Mouse (Mus musculus) retina, adult 2 months (tissue): ENCODE results near the gene Cd99l2.

Experiments used
- DNase-seq: peaks from one replicate; pipeline ENCODE4 v3.0.0-alpha.2; 2012; ENCODE audit warnings: low read depth, low spot score

Cd99l2 gene

DNA sequence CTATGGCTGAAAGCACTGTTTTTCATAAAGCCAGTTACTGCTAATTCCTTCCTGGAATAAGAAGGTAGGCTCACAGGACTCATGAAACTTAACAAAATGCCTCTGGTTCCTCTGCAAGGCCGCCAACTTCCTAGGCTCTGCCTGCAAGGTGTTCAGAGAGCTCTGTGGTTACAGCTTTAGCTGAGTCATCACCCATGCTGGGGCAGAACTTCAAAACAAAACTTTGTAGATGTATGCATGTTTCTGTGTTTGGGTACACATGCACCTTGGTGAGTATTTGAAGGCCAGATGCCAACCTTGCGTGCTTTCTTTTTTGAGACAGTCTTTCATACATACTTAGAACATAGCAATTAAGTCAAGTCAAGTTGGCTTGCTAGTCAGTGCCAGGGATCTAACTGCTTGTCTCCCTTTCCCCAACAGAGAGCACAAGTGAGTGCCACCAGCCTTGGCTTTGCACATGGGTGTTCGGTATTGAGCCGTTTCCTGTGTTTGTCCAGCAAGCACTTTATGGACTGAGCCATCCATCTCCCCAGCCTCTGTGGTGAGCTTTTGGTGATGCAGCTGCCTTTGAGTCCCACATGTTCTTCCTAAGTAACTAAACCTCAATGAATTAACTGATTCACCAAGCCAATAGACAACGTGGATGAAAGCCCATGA lies 23.9 kb downstream of the Cd99l2 start:
- no peak for DNase-seq

DNA sequence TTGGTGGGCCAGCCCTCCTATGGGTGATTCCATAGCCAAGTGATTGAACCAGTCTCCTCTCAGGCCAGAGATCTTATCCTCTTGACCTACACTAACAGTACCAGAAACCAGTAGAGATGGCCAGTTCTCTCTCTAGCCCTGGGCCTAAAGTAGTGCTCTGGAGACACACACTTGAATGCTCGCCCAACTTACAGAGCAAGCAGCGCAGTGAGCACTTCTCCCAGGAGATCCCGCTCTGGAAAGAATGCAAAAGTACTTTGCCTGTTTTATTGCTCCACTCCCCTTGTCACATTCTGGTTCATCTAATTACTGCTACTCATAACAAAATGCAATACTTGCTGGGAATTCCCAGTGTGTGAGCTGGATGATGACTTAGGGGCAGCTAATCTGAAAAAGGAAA lies 25.2 kb downstream of the Cd99l2 start:
- DNase-seq = no peak

DNA sequence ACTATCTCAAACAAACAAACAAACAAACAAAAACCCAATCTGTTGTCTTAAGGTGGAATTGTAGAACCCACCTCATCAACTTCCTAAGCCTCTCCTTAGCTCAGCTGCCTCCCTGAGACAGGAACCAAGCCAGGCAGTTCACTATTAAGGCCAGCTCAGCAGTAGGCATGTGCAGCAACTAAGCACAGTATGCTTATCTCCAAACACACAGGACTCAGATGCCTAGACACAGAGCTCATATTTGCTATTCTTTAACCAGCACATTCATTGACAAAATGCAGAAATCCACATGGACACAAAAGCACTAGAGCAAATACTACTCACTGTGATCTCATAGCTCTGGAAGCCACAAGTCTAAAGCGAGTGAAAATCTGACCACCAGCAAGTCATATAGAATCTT lies 27.2 kb downstream of the Cd99l2 start:
- no peak for DNase-seq

DNA sequence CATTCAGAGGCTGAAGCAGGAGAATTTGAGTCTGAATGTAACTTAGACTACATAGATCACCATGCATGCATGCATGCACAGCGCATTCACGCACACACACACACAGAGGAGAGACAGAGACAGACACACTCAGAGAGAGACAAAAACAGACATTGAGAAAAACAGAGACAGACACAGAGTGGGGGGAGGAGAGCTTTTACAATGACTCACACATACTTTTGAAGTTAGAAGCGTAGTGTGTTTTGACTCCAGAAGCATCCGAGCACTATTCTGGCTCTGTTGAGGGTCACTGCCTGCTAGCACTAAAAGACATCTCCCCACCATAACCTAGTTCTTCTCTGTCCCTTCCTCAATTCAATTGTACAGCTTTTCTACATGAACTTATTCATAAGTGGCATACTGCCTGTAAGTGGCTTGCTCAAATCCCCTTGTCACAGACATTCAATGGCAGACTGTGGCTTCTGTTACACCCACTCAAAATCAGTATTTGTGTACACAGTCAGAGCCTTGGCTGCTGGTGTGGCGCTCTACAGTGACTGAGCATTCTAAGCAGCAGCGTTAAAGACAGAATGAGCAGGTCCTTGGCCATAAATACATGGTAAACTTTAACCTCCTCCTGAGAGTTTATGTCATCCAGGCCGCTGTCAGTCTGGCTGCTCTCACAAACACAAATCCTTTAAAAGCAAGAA lies 28.4 kb downstream of the Cd99l2 start:
- DNase-seq = no peak

DNA sequence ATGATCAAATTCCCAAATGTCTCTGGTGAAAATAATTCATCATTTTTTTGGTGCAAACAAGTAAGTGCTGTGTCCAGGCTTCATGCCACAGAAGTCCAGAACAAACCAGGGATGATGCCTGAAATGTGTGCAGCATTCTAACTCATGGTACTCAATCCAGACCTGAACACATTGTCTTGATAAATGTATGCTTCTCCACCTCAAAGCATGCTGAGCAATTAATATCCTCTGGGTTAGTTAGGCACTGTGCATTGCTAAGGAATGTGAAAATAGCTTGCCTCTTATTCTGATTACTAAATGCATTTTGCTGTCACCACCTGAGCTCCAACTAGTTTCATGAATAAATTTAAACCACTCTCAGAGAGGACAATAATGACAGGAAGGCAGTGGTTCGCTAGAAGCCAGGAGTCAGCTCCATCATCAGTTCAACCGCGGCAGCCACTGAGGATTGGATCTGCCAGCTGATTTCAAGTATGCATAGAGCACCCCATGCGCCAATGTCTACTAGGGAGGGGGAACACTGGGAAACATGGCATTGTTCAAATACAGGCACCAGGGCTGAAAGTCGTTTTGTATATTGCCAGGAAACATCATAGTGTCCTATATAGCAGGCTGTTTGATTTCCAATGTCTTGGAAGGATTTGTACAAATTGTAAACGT lies 36.4 kb downstream of the Cd99l2 start:
- no peak for DNase-seq

DNA sequence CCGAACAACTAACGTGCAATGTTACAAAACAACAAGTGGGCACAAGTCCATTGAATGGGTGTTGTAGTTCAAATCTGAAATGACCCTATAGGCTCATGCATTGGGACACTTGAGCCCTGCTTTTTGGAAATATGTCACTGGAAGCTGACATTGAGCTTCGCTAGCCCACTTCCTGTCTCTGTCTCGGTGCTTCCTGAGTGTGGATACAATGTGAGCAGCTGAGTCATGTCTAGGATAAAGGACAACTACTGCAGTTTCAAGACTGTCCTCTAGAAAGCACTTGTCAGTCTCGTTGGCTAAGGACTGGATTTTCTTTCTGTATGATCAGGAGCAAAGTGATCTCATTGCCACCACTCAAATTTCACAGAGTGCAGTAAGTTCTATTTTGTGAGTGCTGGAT lies 49.7 kb downstream of the Cd99l2 start:
- no peak for DNase-seq

DNA sequence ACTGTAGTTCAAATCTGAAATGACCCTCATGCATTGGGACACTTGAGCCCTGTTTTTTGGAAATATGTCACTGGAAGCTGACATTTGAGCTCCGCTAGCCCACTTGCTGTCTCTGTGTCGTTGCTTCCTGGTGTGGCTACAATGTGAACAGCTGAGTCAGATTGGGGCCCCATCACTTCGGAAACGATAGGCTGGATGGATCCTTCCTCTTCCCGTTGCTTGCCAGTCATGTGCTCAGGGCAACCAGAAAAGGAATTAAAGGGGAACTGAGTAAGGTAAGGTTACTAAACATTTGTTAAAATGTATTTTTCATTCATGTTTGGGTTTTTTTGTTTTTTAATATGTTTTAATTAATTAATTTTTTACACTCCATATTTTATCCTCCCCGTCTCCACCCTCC lies 53.2 kb downstream of the Cd99l2 start:
- no peak for DNase-seq

DNA sequence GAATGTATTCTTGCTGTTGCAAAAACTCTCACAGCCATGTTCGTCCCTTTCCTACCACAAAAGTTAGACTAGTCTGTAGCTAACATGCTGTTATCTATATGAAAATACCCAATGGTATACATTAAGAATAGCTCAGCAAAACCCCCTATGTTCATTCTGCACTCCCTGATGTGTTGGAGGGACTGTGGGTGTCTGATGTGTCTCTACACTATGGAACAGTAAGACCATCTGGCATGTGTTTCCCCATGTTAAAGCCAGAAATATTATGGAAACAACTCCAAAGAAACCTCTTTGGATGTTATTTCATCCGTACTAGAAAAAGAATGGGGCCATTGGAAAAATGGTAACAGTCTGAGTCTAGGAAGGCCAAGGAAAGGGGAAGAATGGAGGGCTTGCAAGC lies 57.1 kb downstream of the Cd99l2 start:
- no peak for DNase-seq

DNA sequence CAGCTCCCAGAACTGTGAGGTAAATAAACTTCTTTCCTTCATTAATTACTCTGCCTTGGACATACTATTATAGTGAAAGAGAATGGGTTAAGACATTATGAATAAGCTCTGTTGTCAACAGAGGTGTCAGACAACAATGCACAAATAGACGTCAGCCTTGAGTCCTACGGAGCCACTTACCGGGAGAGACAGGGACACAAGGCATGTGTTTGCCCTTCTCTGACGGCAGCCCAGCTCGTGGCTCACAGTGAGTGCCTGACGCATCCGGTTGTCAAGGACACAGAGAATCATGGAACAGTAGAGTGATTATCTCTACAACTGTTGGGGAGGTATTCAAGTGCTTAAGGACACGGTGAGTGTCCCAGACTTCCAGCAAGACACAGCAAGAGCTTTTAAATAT lies 57.8 kb downstream of the Cd99l2 start:
- DNase-seq = no peak

DNA sequence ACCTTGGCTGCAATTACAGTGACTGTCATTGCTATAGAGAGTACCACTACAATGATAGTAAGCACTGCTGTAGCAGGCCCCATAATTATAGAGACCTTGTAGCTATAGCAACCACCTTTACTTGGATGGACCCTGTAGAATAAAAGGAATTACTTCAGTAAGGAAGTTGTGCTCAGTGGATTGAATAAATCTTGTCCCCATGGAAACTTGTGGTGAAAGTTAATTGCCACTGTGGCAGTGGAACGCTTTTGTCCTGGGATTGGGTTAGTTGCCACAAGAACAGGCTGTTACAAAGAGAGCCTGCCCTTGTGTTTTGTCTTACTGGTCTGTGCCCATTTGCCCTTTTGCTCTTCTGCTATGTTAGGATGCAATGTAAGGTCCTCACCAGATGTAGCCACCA lies 58.2 kb downstream of the Cd99l2 start:
- DNase-seq = no peak

DNA sequence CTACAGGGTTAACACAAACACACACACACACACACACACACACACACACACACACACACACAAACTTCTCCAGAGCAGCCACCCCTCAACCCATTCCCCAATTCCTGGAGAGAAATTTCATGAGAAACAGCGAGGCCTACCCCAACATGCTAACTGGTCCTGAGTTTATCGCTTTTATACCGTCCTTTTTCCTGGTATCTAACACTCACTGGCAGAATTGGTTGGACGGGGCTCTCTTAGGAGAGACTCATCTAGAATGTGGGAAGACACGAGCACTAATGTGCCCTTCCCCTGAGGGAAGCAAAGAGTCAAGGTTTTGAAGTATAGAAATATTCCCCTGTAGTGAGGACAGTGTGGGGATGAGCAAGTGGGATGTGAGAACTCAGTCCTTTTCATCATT lies 61.7 kb downstream of the Cd99l2 start:
- DNase-seq = no peak

DNA sequence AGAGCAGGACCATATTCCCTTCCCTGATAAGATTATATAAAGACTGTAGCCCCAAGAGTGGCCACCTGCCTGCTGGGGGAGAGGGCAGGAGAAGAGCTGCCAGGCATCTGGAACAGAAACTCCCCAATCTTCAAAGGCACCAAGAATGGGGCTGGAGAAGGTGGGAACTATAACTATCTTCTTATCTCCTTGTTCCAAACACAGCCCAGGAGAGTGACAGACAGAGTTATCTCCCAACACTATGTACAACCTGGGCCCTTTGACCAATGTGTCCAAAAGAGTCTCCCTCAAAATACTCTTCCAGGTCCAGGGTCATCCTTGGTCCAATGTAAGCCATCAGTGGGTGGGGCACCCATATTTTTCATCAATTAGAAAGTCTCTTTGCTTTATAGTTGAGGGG lies 65.2 kb downstream of the Cd99l2 start:
- no peak for DNase-seq

DNA sequence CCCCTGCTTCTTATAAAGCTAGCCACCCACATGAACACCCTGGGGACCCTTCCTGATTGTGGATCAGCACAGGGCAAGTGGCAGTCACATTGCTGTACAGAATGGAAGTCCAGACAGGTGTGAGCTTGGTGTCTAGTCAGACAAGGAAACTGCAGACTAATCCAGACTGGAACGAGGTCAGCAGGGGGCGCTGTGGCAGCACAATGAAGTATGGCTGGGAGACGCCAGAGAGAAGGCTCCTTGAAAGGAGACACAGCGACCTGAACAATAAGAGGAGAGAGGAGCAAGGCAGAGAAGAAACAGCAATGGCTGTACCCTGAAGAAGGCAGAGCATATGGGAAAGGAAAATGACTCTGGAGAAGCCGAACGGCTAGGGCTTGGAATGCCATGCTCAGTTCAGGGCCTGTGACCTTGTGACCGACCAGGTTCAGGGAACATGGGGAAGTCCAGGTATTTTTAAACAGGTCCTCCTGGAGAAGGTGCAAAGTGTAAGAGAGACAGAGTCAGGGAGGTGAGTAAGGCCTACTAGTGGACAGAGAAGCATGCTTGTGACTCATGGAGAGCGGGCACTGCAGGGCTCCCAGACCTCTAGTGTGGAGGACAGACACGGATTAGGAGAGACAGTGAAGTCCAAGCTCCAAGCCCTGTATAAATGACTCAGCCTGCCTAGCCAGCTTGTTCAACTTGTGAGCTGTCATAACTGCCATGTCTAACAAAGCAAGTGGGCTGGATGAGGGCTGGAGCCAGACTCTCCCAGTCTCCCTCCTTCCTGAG lies 66.7 kb downstream of the Cd99l2 start:
- peak; percentile 15 for DNase-seq

DNA sequence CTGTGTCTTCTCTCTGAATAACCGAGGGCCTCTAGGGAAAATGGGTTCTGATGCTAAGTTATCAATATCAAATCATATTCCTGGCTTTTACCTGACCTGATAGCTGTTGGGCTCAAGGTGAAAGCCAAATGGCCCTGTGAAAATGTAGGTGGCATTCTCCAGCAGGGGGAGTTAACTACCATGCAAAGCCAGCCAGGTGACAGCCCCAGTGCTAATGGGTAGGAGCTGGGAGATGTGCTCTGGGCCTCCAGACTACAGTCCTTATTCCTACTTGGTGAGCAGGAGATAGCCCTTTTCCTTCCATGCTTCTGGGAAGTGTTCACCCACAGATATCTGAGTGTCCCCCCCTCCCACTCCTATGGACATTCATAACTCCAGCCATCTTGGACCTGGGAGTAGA lies 67.8 kb downstream of the Cd99l2 start:
- no peak for DNase-seq

DNA sequence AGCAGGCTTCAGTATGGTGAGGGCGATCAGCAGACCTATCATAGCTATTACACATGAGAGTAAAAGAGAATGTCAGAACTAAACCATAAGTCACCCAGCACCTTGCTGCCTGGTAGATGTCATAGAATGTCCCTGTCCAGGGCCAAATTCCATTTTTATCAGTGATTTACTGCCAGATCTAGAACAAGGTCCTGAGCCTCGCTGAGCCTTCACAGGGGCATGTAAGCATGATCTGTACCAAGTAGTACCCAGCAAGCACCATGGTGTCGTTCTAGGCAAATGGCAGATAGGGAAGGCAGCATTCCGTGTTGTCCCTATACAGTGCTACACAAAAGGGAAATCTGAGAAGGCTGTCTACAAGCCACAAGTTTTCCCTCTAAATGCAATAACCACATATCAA lies 79.0 kb downstream of the Cd99l2 start:
- DNase-seq = no peak

DNA sequence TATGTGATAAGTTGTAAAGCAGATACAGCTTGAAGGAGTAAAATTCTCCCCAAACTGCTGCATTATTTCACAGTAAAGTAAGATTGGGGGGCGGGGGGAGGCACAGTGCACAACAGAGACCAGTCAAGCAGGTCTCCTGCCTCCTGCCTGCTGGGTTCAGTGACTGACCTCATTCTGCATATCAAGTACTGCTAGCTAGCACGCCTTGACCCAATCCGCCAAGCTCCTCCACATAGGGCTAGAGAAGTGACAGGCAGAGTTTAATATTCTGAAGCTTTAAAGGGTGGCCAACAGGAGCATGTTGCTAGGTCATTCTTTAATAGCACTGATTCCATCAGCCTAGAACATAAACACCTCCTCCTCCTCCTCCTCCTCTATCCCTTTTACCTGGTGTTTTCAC lies 79.9 kb downstream of the Cd99l2 start:
- DNase-seq = no peak

DNA sequence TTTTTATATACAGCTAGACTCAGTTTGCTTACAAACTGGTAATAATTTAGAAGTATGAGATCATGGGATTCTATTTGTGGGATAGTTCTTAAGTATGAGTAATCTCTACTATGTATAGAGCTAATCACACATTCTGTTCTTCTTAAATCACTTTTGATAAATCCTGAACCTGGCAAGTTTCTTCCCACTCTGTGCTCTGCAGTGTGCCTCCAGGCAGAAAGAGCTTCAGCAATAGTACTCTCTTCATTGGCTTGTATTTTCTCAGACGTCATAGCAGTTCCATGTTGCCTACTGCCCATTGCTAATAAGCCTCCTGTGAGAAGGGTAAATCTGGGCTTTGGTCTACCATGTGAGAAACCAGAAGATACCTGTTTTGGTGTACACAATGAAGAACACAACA lies 84.3 kb downstream of the Cd99l2 start:
- DNase-seq = no peak

DNA sequence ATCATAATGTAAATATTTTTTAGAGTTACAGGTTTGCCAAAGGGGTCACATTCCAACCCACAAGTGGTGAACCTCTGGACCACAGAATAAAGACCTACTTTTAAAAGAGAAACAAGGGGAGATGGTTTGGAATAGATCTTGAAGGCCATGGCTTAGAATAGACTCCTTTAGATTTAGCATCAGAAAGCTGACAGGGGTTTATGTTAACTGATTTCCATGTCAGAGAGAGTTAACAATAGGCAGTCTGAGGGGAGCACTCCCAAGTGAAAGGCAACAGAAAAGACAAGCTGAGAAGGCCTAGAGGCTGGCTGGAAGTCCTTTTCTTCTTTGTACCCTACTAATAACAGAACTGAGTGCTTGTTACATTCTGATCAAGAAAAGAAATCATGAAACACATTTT lies 86.4 kb downstream of the Cd99l2 start:
- no peak for DNase-seq

DNA sequence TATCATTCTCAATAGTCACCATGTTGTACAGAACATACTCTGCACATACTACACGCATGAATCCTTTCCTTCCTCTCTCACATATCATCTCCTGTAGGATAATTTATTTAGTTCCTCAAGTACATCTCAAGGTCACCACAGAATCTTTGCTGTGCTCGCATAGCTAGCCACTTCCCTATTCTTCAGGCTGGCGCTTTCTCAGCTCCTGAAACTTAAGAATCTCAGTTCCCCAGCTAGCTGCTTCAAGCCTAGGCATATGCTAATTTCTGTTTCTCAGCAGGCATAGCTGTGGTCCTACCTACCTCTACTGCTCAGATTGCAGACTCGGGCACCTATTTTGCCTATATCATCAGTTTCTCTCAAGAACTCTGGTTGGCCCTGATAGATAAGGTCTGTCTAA lies 96.3 kb downstream of the Cd99l2 start:
- no peak for DNase-seq

DNA sequence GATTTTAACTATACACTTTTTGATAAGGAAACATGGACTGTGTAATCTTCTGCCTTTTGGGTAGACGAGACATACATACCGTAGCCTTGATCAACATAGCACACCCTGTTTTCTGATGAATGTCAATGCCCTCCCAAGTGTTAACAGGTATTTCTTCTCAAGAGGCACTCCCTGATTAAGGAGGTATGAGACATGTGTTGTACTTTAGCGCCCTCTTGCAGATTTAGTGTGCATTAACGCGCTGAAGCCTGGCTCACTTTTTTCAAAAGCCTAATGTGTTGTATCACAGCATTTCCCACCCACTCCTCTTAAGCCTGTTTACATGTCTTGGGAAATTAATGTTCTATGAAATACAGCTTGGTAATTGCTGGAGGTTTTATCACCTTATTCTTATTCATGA lies 111.1 kb downstream of the Cd99l2 start:
- DNase-seq = no peak

DNA sequence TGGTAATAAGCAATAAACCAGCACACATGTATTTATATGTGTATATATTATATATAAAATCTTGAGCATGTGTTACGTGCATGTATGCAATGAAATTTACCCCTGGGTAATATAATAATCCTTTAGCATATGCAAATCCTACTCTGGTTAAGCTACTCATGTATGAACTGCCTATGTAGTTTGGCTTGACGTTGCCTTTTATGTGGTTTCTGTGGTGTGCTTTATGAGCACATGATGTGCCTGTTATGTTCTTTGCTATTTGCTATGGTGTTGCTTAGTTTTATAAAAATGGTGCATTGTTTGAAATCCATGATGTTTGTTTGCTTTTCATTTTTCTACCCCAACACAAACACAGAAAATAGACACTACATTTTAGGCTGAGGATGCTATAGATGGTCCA lies 114.2 kb downstream of the Cd99l2 start:
- no peak for DNase-seq

DNA sequence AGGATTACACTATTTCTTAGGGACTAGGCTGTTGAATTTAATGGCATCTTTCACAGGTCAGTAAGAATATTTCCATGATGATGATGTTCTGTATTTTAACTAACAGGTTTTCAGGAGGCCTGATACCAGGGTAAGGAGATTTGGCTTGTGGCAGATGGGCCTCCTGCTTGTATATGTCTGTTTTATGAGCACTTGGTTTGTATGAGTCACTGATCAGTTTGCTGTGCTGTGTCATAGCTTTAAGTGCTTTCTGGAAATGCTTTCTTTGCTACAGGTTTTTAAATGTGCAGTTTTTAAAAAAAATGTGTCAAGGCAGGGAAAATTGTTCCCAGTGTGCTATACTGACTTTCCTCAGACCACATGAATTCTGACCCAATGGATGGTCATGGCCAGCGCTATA lies 115.9 kb downstream of the Cd99l2 start:
- DNase-seq = no peak
